Mouse (Mus musculus) monocyte, adult 59 days (primary cell): ENCODE measurements around the gene Prr29. TPM values are rescaled to one million over a fixed set of nuclear protein-coding genes. Genes with fewer than 3 reads are reported as not detected.

Source experiments
- total RNA-seq, 2 experiments: library from RNA; stranded (reverse); gene quantifications; one replicate each; pipeline ENCODE4 v1.2.4; 2023

Prr29 gene
- total RNA-seq = not detected

DNA sequence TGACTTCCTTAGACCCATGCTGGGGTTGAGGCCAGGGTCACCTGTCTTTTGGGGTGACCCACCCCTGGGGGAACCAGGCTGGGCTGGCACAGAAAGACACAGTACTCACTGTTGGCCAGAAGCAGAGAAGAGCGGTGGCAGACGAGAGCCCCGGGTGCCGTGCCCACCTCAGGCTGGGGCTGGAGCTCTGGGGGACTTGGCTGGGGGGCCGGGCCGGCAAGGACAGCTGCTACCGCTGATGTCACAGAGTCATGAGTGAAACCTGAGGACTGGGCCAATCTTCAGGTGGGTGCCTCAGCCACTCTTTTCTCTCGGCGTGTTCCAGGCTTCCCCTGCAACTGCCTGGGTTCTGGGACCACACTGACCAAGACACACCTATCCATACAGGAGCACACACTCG, at the start of gene Prr29:
Gene Prr29 (plus strand): TSS at position 107 of the 400 bp plus-strand sequence.

DNA sequence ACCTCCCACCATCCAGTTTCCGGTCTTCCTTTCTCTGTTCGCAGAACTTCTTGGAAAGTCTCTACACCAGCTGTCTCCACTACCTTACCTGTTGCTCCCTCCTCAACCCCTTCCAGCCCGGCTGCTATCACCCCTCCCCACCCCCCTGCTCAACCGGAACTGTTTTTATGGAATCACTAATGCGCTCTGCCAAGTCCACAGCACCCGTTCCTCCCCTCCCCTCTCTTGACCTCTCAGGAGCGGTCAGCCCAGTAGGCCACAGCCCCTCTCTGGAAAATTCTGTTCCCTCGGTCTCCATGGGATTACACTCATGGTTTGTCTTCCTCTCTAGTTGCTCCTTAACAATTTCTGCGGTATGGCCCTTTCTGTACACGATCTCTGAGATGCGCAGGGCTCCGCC, 12.1 kb upstream of the Prr29 start, which contains the start of gene Scn4a:
Gene Scn4a (minus strand): TSS at position 101 of the 400 bp plus-strand sequence.

DNA sequence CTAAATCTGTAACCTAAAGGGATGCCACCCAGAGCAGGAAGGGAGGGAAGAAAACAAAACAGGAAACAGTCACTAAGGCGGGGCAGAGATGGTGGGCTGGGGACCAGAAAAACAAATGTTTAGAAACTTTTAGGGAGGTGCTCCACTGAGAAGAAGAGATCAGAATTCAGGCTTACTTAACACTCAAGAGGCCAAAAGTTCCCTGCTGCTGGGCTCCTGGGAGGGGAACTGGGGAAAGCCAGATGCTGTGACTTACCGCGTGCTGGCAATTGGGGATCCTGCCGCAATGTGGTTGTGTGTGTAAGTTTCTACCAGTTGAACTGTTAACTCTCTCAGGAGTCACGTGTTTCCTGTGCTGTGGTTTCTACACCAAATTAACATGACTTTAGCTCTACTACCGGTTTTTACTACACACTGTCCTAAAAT, 22.5 kb downstream of the Prr29 start, which contains the start of gene Icam2:
Gene Icam2 (minus strand): TSS at position 285 of the 426 bp plus-strand sequence.

Other genes with a start within 250 kb of the Prr29 start
- 10 to 100 TPM in 1 of 2 experiments, 1 to 10 TPM in 1; 8.6 to 10.8 TPM for gene Gm10840, start 204.6 kb upstream of the Prr29 start, total RNA-seq
- 100 to 1,000 TPM; 248 to 268 TPM for gene Limd2, start 204.6 kb upstream of the Prr29 start, total RNA-seq
- 10 to 100 TPM; 26.6 to 29.1 TPM for gene Strada, start 163.3 kb upstream of the Prr29 start, total RNA-seq
- gene Ccdc47, start 149.1 kb upstream of the Prr29 start, total RNA-seq = 10 to 100 TPM; 37.6 to 52.1 TPM
- 10 to 100 TPM; 47.0 to 51.3 TPM for gene Ddx42, start 148.5 kb upstream of the Prr29 start, total RNA-seq
- gene Ftsj3, start 109.4 kb upstream of the Prr29 start, total RNA-seq = 10 to 100 TPM; 24.5 to 31.0 TPM
- gene Psmc5, start 109.3 kb upstream of the Prr29 start, total RNA-seq = 10 to 100 TPM; 36.6 to 43.2 TPM
- gene Smarcd2, start 92.5 kb upstream of the Prr29 start, total RNA-seq = 100 to 1,000 TPM; 102 to 106 TPM
- not detected for gene Tcam1, start 88.8 kb upstream of the Prr29 start, total RNA-seq
- not detected for gene Gh, start 63.6 kb upstream of the Prr29 start, total RNA-seq
- 10 to 100 TPM; 12.8 to 15.6 TPM for gene Cd79b, start 50.7 kb upstream of the Prr29 start, total RNA-seq
- 1 to 10 TPM in 1 of 2 experiments, under 1 TPM in 1; 0.12 to 1.5 TPM for gene Scn4a, start 12.2 kb upstream of the Prr29 start, total RNA-seq
- 10 to 100 TPM; 31.1 to 34.8 TPM for gene Icam2, start 22.6 kb downstream of the Prr29 start, total RNA-seq
- 100 to 1,000 TPM; 106 to 121 TPM for gene Ern1, start 122.4 kb downstream of the Prr29 start, total RNA-seq
- gene Tex2, start 248.0 kb downstream of the Prr29 start, total RNA-seq = 10 to 100 TPM; 42.6 to 47.0 TPM